Mouse (Mus musculus) thymus, postnatal 36 days (tissue): ENCODE measurements around the gene Fam173a.

Experiments used
- DNase-seq, 2 experiments: peaks; one replicate each; pipeline ENCODE4 v3.0.0; 2022; ENCODE audit warnings: mixed read lengths in 2 of 2

The Fam173a gene

DNA sequence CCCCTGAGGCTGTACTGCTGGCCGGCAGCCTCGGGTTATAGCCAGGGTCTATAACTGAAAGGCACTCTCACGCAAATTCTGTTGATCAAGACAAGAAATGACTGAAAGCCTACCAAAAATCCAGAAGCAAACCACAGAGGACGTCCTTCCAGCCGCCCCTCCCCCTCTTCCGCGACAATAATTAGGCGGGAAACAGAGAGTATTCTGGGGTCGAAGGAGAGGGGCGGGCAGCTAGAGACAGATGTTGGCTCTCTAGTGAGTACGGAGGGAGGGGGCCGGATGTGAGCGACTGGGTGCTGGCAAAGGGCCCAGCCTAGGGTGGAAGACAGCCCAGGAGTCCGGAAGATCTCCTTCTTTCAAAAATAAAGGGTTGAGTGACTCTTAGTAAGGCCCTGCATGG lies at the start of gene Fam173a:
Gene Fam173a, minus strand, starts transcription at position 287 of the 400 bp plus-strand sequence.
- peak; percentile 83 to 88 for DNase-seq

DNA sequence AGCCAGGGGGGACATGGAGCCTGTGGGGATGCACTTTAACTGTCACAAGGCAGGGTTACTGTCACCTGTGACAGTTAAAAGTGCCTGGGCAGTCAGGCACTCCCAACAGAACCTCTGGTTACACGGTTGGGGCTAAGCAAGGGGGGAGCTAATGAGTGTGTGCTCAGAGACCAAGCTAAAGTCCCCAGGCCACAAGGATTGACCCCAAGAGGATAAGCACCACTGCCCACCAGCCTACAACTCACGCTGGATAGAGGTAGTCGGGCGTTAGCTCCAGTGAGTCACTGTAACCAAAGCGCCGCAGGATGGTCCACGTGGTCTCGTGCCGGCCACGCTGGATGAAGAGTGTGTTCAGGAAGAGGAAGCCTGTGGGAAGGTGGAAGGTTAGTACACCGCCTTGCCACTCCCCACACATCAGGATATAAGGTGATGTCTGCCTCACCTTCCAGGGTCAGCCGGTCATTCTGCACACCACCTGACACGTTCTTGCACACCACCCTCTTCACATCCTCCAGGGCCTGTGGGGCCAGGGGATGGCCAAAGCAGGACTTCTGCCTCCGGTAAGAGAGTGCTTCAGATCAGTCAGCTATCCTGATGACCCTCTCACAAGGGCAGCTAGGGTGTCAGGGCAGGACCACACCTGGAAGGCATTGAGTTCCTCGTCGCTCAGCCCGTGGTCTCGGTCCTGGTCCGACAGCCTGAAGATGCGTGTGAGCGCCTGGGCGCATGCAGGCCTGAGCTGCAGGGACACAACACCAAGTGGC lies 48.6 kb upstream of the Fam173a start, which contains the start of gene Gm20683:
Gene Gm20683, minus strand, starts transcription at position 647 of the 764 bp plus-strand sequence.
- no peak for DNase-seq

DNA sequence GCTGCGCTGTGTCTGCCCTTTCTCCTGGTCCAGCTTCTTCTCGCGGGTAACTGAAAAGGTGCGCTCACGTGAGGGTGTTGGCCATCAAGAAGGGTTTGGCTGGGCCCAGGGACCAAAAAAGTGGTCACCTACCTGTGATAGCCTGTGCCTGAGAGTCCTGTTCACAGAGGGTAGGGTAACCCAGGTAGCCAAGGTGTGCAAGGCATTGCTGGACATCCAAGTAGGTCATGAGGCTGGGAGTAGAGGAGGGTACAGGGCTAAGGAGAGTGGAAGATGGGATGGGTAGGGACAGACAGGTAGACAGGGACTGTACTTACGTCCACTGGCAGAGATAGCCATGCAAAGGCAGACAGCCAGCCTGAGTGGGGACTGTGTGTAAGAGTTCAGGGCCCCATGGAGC lies 47.8 kb upstream of the Fam173a start:
- DNase-seq, result no peak

DNA sequence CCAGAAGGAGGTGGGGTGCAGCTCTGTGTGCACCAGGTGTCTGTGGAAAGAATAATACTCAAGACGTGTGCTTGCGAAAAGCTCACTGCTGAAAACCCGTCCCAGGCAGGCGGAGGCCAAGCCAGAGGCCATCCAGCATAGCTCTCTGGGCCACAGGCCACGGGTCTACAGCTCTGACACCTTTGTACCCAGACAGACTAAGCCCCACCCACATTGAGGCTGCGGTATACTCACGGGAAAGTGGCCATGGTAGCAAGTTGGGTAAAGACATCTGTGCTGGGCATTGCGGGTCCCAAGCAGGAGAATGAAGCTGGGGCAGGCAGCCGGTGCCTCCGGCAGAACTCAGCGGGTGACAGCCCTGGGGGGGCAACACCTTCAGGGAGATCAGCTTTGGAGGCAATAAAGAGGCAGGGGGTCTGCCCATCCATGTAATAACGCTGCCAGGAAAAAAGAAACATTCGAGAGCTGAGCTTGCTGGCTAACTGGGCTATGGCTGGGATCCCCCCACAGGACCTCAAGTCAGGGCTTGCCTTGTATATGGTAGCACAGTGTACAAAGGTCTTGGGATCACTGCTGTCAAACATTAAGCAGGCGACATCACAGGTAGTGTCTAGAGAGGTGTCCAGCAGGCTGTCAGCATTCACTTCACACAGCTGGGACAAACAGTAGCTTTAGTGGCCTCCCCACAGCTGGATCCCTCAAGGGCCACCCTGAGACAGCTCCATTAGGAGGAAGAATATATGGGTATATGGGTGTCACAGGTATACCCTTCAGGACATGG lies 46.9 kb upstream of the Fam173a start:
- no peak for DNase-seq

DNA sequence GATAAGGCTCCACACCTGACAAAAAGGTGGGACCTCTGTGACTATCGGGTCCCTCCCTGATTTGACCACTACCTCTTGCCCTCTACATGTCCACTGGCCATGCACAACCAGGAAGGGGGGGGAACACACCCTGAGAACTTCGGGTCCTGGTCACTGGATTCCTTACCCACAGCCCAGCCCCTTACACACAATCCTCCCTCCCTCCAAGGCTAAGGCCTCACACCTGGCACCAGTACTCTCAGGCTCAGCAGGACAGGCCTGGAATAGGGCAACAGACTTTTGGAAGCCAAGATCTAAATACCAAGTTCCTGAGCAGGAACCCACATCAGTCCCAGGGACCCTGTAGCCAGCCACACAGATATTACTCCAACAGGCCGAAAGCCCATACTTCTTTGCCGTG lies 46.2 kb upstream of the Fam173a start:
- no peak for DNase-seq

DNA sequence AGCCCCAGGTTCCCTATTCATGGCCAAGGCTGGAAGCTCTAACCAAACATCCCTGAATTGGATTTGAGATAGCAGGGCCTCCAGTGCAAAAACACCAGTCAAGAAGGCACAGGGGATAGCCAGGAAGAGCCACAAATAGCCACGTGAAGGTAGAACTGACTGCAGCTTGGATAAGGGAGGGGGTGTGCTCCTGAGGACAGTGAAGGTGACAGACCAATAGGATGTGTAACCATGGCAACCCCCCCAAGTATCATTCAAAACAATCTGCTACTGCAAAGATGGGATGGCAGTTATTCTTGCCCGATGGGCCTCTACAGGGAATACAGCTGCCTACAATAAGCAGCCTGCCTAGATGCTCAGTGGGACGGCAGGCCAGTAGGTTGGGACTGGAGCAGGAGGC lies 44.8 kb upstream of the Fam173a start:
- DNase-seq, result no peak

DNA sequence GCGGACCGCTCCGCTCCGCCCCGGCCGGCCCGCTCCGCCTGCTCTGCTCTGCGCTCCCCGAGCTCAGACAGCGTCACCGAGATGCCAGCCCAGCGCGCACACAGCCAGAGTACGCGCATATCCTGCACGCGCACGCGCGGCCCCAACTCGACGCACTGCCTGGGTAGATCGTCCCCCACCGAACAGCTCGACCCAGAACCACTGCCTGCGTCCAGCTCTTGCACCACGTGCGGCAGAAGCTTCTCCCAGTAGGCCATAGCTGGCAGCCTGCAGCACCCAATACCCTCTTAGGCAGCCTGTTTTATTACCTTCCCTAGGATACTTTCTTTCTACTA lies 44.3 kb upstream of the Fam173a start, which contains the start of gene Rhbdl1:
Gene Rhbdl1, minus strand, starts transcription at position 220 of the 335 bp plus-strand sequence.
- DNase-seq, result no peak

DNA sequence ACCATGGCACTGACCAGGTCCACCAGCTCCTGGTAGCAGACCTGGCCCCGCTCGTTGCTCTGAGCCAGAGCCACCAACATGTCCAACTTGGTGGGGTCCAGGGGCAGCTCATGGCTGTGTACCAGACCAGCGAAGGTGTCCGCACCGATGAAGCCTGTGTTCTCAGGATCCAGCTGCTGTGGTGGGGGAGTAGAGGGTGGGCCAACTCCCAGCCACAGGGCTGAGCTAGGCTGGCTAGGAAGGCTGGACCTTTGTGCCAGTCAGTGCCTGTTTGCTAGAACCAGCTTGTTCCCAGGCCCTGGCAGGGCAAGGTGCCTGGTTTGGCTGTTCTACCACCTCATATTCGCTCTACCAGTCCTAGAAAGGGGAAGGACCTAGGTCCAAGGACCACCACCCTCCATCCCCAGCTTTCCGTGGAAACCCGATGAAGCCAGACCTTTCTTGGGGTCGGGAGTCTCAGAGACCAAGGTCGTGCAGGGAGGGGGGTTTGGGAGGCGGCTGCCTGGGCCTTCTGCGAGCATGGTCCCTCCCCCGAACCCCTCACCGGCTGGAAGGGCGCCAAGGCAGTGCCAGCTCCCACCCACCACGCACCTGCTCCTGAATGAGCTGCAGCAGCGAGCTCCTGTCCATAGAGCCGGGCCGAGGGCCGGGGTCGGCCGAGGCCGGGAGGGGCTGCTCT lies 43.8 kb upstream of the Fam173a start:
- peak in 1 of 2 experiments; percentile 60 for DNase-seq

DNA sequence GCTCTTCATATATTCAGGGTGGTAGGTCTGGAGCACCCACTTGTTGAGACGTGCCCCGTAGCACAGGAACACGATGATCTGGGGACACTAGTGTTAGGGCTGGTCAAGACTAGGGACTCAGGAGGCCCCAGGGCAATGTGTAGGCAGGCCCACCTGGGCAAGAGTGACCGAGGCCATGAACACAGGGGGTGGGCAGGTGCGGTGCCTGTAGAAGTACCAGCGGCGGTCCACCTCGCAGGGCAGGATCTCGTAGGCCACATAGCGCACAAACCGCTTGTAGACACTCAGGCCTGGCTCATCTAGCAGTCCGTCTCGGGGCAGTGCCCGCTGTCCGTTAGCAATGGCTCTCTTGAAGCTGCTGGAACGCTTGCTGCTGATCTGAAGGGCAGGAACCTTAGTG lies 43.1 kb upstream of the Fam173a start:
- DNase-seq, result peak in 1 of 2 experiments; percentile 12

DNA sequence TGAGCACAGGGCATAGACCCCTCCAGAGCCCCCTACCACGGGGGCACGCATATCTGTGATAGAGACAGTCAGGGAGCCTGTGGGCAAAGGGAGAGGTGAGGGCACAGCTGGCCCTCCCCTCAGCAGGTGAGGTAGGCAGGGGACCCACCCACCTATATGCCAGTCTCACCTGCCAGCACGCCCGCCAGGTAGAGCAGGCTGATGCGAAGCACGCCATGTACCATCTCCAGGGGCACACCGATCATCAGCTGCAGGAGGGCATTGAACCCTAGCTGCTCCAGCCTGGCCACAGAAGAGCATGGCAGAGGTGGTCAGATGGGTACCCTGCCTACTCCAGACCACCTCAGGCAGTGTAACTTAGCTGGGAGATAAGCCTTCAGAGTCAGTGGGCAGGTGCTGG lies 42.6 kb upstream of the Fam173a start:
- DNase-seq, result no peak

DNA sequence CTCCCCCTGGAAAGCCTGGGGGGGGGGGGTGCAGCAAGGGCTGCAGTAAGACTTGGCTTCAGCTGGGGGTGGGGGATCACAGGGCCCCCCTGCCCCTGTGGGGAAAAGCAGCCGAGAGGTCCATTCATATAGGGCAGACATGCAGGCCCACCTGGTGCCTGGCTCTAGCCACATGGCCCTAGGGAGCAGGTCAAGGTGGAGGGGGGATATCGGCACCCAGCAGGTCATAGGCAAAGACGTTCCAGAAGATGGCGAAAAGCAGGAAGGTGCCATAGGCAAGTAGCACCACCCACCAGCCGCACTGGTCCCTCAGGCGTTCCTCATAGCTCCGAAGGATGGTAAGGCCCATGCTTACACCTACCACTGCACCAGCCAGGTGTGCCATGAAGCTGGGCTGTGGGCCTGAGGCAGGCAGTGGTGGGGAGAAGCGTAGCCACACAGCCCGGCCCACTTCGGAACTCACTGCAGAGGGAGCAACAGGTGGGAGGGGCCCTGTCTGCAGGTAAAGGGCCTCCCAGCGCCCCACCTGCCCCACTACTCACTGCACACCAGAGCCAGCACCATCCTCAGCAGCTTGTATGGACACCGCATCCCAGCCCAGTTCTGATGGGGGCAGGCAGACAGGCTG lies 42.0 kb upstream of the Fam173a start:
- peak in 1 of 2 experiments; percentile 32 for DNase-seq

DNA sequence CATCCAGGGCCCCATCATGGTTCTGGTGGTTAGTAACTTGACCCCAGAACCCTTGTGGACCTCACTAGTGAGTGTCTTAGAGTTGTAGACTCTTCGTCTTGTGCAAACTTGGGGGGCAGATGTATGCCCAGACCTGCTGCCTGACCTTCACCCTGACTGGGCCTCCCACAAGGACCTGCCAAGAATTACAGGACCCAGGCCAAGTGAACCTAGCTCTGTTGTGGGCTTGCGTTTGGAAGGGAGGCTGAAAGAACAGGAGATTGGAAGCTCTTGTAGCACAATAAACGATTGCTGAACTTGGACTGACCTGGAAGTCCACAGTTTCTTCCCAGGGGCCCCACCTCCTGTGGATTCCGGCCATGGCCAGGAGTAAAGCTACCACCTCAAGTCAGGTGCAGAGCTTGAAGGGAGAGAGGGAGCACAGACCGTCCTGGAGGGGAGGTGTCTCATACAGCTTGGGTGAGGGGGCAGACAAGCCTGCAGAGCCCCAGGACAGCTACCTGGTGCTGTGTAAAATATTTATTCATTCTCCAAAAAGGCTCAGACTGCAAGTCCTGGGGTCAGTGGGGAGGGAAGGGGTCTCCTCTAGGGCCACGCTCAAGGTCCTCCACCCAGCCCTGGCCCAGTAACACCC lies 41.4 kb upstream of the Fam173a start:
- DNase-seq, result no peak

DNA sequence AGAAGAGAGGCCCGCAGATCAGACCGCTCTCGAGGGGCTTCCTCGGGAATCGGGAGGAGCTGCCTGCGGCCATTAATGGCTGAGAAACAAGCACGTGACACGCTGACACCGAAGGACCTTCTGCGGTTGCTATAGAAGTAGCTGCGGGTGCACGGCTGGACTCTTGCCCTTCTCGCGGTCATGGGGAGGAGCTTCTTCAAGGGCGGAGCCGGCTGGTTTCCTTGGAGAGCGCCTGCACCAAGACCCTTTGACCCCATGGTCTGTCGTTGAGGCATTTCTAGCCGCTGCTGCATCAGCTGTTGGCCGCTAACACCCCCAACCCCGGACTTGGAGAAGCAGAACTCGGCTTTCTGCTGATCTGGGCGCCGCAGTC lies 40.6 kb upstream of the Fam173a start, which contains the start of gene Stub1:
Gene Stub1, minus strand, starts transcription at position 114 of the 373 bp plus-strand sequence.
- no peak for DNase-seq

DNA sequence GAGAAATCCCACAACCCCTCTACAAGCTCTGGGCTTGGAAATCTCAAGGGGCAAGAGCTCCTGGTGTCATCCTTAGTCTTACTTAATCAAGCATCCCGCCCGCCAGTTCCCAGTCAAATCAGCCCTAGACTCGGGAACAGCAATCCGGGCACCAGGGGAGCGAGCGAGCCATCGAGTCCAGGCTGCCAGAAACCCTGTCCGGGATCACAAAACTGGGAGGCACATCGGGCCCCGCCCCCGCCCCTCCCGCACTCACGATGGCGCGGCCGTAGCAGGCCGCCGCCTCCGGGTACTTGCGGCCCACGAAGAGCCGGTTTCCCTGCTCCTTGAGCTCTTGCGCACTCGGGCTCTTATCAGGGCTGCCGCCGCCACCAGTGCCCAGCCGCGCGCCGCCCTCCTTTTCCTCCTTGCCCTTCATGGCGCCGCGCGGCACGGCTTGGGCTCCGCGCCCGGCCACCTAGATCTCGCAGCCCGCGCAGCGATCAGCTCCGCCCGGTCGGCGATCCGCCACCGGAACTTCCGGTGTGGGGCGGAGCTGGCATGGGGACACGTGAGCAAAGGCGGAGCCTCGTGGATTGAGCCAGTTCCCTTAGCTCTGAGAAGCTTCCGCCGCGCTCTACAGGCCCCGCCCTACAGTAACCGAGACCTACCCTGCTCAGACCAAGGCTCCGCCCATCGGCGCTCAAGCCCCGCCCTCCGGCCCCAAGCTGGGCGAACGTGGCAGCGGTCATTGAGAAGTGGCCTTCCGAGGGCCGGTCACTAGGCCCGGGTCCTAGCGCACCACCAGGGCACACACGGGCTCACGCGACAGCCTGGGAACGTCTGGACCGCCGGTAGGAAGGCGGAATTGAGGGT lies 40.0 kb upstream of the Fam173a start:
- peak; percentile 97 to 99 for DNase-seq

DNA sequence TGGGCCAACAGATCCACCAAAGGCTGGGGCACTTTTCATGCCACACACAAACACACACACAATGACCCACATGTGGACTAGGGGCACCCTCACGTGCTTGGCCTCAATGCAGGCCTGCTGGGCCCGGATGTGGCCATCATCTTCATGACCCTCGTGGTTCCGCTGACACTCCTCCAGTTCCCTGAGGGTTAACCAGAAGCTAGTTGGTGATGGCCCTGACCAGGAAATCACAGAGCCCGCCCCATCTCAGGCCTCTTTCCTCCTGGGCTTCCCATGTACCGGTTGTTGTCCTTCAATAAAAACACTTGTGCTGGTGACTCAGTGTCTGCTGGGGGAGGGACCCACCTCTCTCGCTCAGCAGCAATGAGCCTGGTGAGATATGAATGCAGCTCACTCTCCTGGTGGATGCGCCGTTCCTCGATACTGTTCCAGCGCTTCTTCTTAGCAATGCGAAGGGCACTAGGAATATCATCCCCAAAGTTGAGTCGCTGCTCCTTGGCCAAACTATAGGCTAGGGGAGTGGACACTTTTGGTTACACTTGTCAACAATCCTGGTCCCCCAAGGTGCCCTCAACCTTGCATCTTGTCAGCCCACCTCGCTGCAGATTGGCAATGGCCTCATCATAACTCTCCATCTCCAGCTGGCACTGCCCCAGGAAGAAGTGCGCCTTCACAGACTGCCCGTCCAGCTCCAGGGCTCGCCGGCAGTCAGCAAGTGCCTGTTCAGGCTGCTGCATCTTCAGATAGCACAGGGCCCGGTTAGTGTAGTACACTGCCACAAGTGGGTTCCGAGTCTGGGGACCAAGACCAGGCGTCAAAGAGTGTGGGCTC lies 39.0 kb upstream of the Fam173a start:
- peak in 1 of 2 experiments; percentile 29 for DNase-seq

DNA sequence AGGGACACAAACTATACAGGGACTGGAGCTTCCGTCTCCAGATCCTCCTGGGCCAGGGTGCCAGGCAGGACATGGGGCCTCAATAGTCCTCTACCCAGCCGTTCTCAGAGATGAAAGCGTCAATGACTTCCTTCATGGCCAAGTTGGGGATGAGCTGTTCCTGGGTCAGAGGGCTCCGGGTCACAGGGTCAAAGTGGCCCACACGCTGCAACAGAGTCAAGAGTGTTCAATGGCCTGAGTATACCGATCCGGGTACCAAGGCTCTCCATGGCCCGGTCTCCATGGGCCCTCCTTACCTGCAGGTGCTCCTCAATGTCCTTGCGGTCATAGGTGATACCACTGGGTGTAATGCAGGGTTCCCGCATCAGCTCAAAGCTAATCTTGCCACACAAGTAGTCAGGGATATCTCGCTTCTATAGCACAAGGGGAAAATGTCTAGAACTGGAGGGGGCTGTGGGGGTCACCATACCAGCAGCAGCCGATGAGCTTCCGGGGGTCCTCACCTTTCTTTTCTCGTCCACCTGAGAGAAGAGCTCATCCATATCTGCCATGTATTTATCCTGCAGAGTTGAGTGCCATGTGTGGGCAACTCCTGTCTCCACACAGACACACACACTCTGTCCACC lies 38.2 kb upstream of the Fam173a start:
- DNase-seq, result peak in 1 of 2 experiments; percentile 16

DNA sequence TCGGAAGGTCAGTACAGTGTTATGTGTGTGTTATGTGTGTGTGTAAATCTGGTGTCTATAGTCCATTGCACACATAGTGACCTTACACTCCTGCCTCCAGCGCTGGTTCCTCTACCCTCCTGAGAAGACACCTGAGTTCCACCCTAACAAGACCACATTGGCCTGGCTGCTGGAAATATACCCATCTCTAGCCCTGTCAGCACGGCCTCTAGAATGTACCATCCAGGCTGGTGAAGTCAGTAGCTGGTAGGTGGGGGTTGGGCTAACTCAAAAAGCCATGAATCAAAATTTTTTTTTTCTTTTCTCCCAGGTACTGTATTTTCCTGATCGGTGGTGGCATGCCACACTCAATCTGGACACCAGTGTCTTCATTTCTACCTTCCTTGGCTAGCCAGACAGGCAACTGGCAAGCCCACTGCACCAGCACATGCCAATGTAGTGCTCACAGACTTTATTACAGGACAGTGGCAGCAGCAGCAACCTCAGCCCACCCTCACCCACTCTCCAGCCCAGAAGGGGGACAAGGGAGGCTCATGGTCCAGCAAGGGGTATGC lies 37.6 kb upstream of the Fam173a start:
- no peak for DNase-seq

DNA sequence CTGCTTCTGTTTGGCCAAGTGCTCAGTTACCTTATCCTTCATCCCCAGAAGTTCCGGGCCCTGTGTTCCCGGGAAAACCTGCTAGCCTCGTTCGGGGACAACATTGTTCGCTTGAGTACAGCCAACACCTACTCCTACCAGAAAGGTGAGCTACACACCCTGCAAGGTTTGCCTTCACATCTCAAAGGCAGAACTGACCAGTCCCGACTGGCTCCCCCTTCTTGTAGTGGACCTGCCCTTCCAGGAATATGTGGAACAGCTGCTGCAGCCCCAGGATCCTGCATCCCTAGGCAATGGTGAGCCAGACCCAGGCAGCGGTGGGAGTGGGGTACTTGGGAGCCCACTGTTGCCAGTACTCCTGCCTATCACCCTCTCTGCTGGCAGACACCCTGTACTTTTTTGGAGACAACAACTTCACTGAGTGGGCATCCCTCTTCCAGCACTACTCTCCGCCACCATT lies 36.9 kb upstream of the Fam173a start:
- DNase-seq, result peak in 1 of 2 experiments; percentile 18
